Mouse (Mus musculus): ENCODE measurements around the gene Zfp607a.
A peak's percentile ranks its signal among the peaks of the same experiment; 100 is the strongest.
"Not testable (repeated sequence)": the region's sequence is repeated elsewhere in the genome, so short reads cannot be mapped to it uniquely, and the experiment has no call there.

The Zfp607a gene

GRCm38 (mm10) chr7:27857227-27857626 is at the start of gene Zfp607a:
Gene Zfp607a, plus strand, starts transcription at chr7:27857527.
- DNase-seq: no peak

GRCm38 (mm10) chr7:27818526-27819110 is 38.7 kb upstream of the Zfp607a start:
- no peak for DNase-seq

GRCm38 (mm10) chr7:27822611-27823010 is 34.7 kb upstream of the Zfp607a start:
- DNase-seq: no peak

- no peak for DNase-seq
These were observed 23.2 kb upstream of the Zfp607a start for GRCm38 (mm10) chr7:27834131-27834530.

- DNase-seq: no peak
These were observed 19.4 kb upstream of the Zfp607a start for GRCm38 (mm10) chr7:27837896-27838295.

- peak; percentile 96 for DNase-seq
These were observed 18.7 kb upstream of the Zfp607a start, which contains the start of gene Zfp59 for GRCm38 (mm10) chr7:27838323-27839249. Gene Zfp59, plus strand, starts transcription at chr7:27838607.

GRCm38 (mm10) chr7:27839596-27839995 is 17.7 kb upstream of the Zfp607a start:
- DNase-seq: no peak

GRCm38 (mm10) chr7:27840104-27840503 is 17.2 kb upstream of the Zfp607a start:
- no peak for DNase-seq

GRCm38 (mm10) chr7:27859301-27860251 is 2.2 kb downstream of the Zfp607a start:
- DNase-seq: no peak

GRCm38 (mm10) chr7:27860396-27861235 is 3.3 kb downstream of the Zfp607a start:
- DNase-seq: peak; percentile 86

- not testable (repeated sequence) for DNase-seq
These were observed 5.3 kb downstream of the Zfp607a start for GRCm38 (mm10) chr7:27862578-27862977.

- no peak for DNase-seq
These were observed 24.4 kb downstream of the Zfp607a start for GRCm38 (mm10) chr7:27881721-27882120.

GRCm38 (mm10) chr7:27900601-27901000 is 43.3 kb downstream of the Zfp607a start:
- DNase-seq: no peak

GRCm38 (mm10) chr7:27905061-27905848 is 47.9 kb downstream of the Zfp607a start:
- no peak for DNase-seq

- DNase-seq: not testable (repeated sequence)
These were observed 53.6 kb downstream of the Zfp607a start for GRCm38 (mm10) chr7:27910952-27911351.

GRCm38 (mm10) chr7:27927041-27927440 is 69.7 kb downstream of the Zfp607a start:
- not testable (repeated sequence) for DNase-seq

- peak; percentile 90 for DNase-seq
These were observed 71.7 kb downstream of the Zfp607a start, which contains the start of gene Zfp974 for GRCm38 (mm10) chr7:27928818-27929695. Gene Zfp974, minus strand, starts transcription at chr7:27929460.
